Mouse (Mus musculus): ENCODE measurements around the gene Chd5. TPM values are rescaled to one million over a fixed set of nuclear protein-coding genes. Genes with fewer than 3 reads are reported as not detected.

Gene Chd5
- polyA plus RNA-seq, 1 experiment, result 47.3 TPM

DNA sequence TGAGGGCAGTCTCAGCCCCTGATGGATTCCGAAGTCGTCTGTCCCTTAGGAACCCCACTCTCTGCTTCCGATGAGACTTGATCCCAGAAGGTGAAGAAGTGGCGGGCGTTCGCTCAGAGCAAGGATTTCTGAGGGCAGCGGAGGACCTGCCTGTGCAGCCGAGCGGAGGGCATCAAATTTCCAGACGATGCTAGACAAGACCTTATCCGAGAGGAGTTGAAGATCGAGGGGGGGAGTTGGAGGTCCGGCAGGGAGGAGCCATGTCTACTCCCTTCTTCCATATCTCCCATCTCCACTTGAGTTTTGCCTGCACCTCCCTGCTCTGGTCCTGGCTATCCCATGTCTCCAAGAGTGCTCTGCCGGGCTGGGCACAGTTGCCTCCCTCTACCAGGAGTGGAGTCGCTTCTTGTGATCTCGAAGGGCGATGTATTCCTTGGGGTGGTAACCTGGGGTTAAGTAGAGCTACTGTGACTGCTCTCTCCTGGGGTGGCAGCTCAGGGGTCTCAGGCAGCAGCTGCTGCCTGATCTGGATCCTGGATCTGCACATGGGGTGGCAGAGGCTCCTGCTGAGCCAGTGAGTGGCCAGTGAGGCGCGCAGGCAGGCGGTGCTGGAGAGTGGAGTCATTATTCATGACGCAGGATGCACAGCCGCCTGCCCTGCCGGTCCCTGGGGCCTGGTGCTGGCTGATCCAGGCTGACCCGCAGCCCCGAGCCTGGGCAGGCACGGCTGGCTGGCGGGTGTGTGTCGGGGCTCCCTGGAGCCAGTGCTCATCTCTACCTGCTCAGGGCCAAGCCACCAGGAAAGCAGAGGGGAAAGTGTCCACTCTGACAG, 80.0 kb downstream of the Chd5 start:
- DNase-seq (ENCODE audit: low read depth), result no peak
- no peak for TF ChIP-seq POLR2A (IDR thresholded peaks at IDR 0.05; ENCODE audit: borderline replicate concordance, extremely low read depth, insufficient read depth, insufficient read length, poor library complexity, severe bottlenecking)

DNA sequence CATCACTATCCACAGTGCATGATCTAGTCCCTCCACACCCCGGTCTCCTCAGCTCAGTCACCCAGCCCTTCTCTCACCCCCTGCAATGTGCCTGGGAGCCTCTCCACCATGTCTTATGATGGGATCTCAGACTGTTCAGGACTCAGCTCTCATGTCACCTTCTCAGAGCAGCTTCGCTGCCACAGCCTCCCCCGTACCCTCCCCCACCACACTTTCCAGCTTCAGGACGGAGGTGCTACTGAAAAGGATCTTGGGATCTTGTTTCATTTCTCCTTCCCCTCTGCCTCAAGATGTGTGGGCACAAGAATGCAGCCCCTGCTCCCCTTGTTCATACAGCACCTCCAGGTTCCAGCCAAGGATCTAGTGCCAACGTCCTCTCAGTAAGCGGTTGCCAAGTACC, 85.1 kb downstream of the Chd5 start:
- no peak for DNase-seq (ENCODE audit: low read depth)
- TF ChIP-seq CTCF (IDR thresholded peaks at IDR 0.05; ENCODE audit: borderline replicate concordance, extremely low read depth, insufficient read depth, insufficient read length) (no peak), POLR2A (IDR thresholded peaks at IDR 0.05; ENCODE audit: borderline replicate concordance, extremely low read depth, insufficient read depth, insufficient read length, poor library complexity, severe bottlenecking) (no peak)

DNA sequence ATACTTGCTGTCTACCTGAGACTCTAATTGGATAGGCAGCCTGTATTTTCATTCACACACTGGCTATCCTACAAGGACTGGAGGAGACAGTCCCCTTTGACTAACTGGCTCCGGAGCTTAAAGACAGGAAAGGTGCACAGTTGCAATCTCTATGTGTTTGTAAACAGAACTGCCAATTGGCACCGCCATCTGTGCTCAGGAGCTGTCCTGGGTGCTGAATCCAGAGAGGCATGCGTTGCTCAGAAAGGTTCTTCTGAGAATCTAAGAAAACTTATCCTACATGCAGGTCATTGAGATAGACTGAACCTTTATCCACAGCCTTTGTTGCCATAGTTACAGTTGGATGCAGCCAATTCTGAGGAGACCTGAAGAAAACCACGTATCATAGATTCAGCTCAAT, 85.9 kb downstream of the Chd5 start:
- peak; percentile 44 for DNase-seq (ENCODE audit: low read depth)

DNA sequence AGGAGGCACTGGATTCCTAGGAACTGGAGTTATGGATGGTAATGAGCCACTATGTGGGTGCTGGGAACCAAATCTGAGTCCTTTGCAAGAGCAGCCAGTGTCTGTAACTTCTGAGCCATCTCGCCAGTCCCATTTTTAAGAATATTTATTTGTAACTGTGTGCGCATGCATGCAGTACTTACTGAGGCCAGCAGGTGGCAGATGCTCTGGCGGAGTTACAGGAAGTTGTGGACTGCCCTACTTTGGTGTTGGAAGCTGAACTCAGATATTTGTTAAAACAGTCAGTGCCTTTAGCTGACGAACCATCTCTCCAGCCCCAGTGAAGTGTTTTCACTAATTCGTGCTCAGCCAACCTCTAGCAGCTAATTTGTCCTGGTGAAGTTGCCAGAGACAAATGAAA, 86.5 kb downstream of the Chd5 start:
- TF ChIP-seq CTCF (IDR thresholded peaks at IDR 0.05; ENCODE audit: borderline replicate concordance, extremely low read depth, insufficient read depth, insufficient read length) (peak; percentile 64; the same call in 1 of the 2 replicates), POLR2A (IDR thresholded peaks at IDR 0.05; ENCODE audit: borderline replicate concordance, extremely low read depth, insufficient read depth, insufficient read length, poor library complexity, severe bottlenecking) (no peak)
- no peak for DNase-seq (ENCODE audit: low read depth)

More for the DNA sequence above, 85.9 kb downstream of the Chd5 start:
- TF ChIP-seq POLR2A (IDR thresholded peaks at IDR 0.05; ENCODE audit: borderline replicate concordance, extremely low read depth, insufficient read depth, insufficient read length, poor library complexity, severe bottlenecking) (no peak), CTCF (IDR thresholded peaks at IDR 0.05; ENCODE audit: borderline replicate concordance, extremely low read depth, insufficient read depth, insufficient read length) (no peak)

GRCm38 (mm10) chr4:152428259-152428658, 89.8 kb downstream of the Chd5 start:
- TF ChIP-seq CTCF (IDR thresholded peaks at IDR 0.05; ENCODE audit: borderline replicate concordance, extremely low read depth, insufficient read depth, insufficient read length) (no peak), POLR2A (IDR thresholded peaks at IDR 0.05; ENCODE audit: borderline replicate concordance, extremely low read depth, insufficient read depth, insufficient read length, poor library complexity, severe bottlenecking) (no peak)
- DNase-seq (ENCODE audit: low read depth), result no peak

- no peak for TF ChIP-seq POLR2A (IDR thresholded peaks at IDR 0.05; ENCODE audit: borderline replicate concordance, extremely low read depth, insufficient read depth, insufficient read length, poor library complexity, severe bottlenecking)
- TF ChIP-seq CTCF (IDR thresholded peaks at IDR 0.05; ENCODE audit: borderline replicate concordance, extremely low read depth, insufficient read depth, insufficient read length), result peak; percentile 76
- DNase-seq (ENCODE audit: low read depth), result no peak
Observed at GRCm38 (mm10) chr4:152432308-152432707, 93.9 kb downstream of the Chd5 start.

- TF ChIP-seq CTCF (IDR thresholded peaks at IDR 0.05; ENCODE audit: borderline replicate concordance, extremely low read depth, insufficient read depth, insufficient read length) (peak; percentile 97), POLR2A (IDR thresholded peaks at IDR 0.05; ENCODE audit: borderline replicate concordance, extremely low read depth, insufficient read depth, insufficient read length, poor library complexity, severe bottlenecking) (no peak)
- peak; percentile 97 for DNase-seq (ENCODE audit: low read depth)
Observed at GRCm38 (mm10) chr4:152434836-152435235, 96.4 kb downstream of the Chd5 start.

DNA sequence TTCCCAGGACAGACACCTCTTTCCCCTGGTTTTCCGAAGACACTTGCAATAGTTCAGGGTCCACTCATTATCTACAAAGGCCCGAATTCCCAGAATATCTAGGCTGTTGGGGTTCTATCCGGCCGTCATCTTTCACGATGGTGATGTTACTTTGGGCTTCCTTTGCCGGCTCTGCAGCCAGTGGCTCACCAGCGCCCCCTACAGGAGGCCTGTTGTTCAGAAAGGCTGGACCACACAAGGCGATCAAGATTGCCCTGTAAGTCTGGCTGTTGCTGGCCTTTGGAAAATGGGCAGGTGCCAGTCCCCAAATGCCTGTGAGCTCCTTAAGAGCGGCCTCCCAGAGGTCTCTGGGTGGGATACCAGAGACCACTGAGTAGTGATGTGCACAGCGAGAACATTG, 96.8 kb downstream of the Chd5 start:
- peak; percentile 85 for DNase-seq (ENCODE audit: low read depth)
- TF ChIP-seq CTCF (IDR thresholded peaks at IDR 0.05; ENCODE audit: borderline replicate concordance, extremely low read depth, insufficient read depth, insufficient read length), result peak; percentile 98
- TF ChIP-seq POLR2A (IDR thresholded peaks at IDR 0.05; ENCODE audit: borderline replicate concordance, extremely low read depth, insufficient read depth, insufficient read length, poor library complexity, severe bottlenecking), result no peak

Other genes with a start within 250 kb of the Chd5 start
- 3.8 and 4.4 TPM in 2 replicates for gene Tnfrsf25, start 222.7 kb upstream of the Chd5 start, polyA plus RNA-seq (2012; rRNA removed)
- gene Espn, start 186.3 kb upstream of the Chd5 start, polyA plus RNA-seq (2012; rRNA removed), result 0.38 and 0.48 TPM in 2 replicates
- not detected in 2 replicates for gene Hes2, start 179.8 kb upstream of the Chd5 start, polyA plus RNA-seq (2012; rRNA removed)
- 178 and 244 TPM in 2 replicates for gene Acot7, start 160.5 kb upstream of the Chd5 start, polyA plus RNA-seq (2012; rRNA removed)
- gene Gpr153, start 64.4 kb upstream of the Chd5 start, polyA plus RNA-seq (2012; rRNA removed), result 31.2 and 44.3 TPM in 2 replicates
- gene Hes3, start 47.0 kb upstream of the Chd5 start, polyA plus RNA-seq (2012; rRNA removed), result 0.37 and 0.88 TPM in 2 replicates
- 20.9 and 23.0 TPM in 2 replicates for gene Icmt, start 41.4 kb upstream of the Chd5 start, polyA plus RNA-seq (2012; rRNA removed)
- 6.9 and 7.1 TPM in 2 replicates for gene Rnf207, start 19.7 kb upstream of the Chd5 start, polyA plus RNA-seq (2012; rRNA removed)
- gene Rpl22, start 12.9 kb upstream of the Chd5 start, polyA plus RNA-seq (2012; rRNA removed), result 239 and 292 TPM in 2 replicates
- gene Nphp4, start 138.1 kb downstream of the Chd5 start, polyA plus RNA-seq (2012; rRNA removed), result 7.9 and 10.0 TPM in 2 replicates
- gene Kcnab2, start 139.2 kb downstream of the Chd5 start, polyA plus RNA-seq (2012; rRNA removed), result 8.5 and 15.5 TPM in 2 replicates